Mouse (Mus musculus) adrenal gland, adult 2 months (tissue): ENCODE results near the gene B3gnt2. TPM values are rescaled to one million over a fixed set of nuclear protein-coding genes. Genes with fewer than 3 reads are reported as not detected.
A peak's percentile ranks its signal among the peaks of the same experiment; 100 is the strongest.

Source experiments
- DNase-seq: peaks from one replicate; pipeline ENCODE4 v3.0.0; 2021
- polyA plus RNA-seq: library from polyadenylated mRNA; depleted of rRNA; stranded (reverse); fragments of >200 nt; gene quantifications from 2 replicates; pipeline ENCODE4 v1.2.3, GENCODE M21; 2012; rRNA removed
- total RNA-seq, 2 experiments: library from RNA; stranded (reverse); gene quantifications; 2 replicates each; pipeline ENCODE4 v1.2.3; 2021

The B3gnt2 gene
- total and polyA plus RNA-seq, 3 experiments: 47.6 to 64.7 (median 54.5) TPM

DNA sequence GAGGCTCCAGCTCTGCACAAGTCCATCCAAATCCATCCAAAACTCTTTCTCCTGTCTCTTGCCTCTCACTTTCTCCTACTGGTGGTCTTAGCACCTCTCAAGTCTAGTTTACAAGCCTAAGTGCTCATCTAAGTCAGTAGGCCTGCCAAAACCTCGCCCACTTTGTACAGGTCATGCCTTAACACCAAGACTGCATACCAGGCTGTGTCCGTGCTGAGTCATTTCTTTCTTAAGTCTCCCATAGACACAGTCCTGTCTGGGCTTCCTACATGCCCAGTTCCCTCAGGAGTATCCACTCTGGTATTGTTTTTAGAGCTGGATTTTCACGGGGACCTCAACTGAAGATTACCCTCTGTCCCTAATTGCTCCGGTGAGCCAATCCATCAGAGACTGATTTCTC, 127.9 kb downstream of the B3gnt2 start:
- DNase-seq: no peak

DNA sequence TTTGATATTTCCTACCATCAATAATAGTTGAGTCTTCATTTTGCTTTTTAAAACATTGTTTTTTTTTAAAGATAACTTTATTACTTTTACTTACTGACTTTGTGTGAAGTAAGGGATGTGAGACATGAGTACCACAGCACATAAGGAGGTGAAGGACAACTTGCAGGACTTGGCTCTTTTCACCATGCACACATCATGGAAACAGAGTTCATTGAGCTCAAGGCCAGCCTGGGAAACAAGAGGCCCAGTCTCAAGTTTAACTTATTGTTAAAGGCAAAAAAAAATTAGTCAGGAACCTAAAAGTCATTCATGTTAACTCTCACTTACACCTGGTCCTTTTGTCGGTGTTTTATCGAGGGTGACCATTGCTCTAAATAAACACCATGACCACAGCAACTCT, 137.7 kb downstream of the B3gnt2 start:
- peak; percentile 45 for DNase-seq

DNA sequence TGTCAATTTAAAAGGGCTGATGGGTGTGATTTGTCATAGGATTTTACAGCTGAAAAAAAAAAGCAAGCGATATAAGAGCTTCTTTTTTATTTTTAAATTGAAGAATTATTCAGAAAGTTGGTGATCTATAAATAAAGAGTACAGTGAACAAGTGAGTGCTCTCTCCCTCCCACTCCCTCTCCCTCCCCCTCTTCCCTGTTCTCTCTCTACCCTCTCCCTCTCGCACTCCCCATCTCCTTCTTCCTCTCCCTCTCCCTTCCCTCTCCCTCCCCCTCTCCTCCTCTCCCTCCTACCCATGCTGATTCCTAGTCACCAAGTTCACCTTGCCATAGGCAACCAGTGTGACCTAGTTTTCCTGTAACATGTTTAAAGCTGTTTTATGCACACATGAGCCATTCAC, 140.7 kb downstream of the B3gnt2 start:
- DNase-seq: no peak

DNA sequence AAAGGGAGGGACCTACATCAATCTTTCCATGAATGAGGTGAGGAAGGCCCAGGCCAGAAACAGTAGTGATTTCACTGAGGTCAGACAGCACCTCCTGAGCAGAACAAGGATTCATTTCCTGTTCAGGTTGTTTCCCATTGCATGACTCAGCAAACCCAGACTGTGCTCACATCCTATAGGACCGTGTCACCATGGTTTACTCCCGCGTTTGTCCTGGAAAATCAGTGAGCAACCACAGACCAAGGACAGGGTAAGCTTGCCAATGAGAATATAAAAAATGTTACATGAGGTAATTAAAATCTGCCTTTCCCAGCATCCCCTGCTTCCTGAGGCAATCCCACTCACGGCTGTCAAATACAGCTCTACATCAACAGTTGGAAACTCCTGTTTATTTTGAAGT, 141.2 kb downstream of the B3gnt2 start:
- DNase-seq: peak; percentile 58

DNA sequence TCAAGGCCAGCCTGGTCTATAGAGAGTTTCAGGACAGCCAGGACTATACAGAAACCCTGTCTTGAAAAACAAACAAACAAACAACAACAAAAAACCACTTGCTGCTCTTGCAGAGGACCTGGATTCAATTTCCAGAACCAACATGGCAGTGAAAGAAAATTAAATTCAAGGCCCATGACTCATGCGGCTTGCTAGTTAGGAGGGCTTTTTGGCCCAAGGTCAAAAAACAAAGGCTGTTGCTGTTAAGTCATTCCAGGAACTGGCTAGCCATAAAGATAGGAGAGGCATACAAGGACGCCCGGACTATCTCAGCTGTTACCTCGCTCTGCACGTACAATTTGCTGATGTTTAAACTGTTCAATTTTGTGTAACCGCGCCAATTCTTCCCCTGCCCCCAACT, 142.7 kb downstream of the B3gnt2 start:
- peak; percentile 36 for DNase-seq

DNA sequence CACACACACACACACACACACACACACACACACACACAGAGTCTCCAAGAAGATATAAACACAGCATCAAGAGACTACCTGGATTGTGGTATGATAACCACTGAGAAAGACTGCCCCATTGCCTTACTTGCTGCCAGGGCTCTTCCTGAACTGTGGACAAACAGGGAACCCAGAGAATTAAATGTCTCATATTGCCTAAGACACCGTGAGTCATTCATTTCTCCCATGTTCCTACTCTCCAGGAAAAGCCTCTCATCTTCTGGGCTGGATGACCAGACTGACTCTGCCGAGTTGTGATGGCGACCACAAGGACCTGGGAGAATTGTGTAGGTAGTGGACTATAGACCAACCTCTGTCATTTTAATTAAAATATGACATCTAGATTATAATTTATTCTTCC, 149.4 kb downstream of the B3gnt2 start:
- DNase-seq: no peak

DNA sequence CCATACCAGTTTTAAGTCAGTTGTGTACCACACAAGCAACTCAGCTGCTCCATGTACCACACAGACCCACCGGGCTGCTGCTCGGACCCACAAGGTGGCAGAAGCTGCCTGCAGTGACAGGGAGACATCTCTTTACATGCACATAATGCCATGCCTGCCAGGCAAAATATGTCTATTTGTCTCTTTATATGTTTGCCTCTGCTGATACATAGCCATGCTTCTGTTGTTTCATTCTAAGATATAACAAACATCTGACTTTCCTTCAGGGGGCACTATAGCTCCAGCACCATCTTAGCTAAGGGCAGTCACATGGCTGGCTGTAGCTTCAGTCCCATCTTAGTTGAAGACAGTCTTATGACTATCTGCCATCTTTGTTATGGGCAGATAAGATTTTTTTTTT, 150.2 kb downstream of the B3gnt2 start:
- DNase-seq: peak; percentile 52

Other genes starting within 250 kb of the B3gnt2 start
- gene Zrsr1, start 111.0 kb upstream of the B3gnt2 start, total RNA-seq: 10 to 100 TPM; 34.5 to 38.0 TPM
- 8.9 and 9.6 TPM in 2 replicates for gene Zrsr1, start 111.0 kb upstream of the B3gnt2 start, polyA plus RNA-seq
- 10 to 100 TPM; 39.3 to 39.4 TPM for gene Gm28048, start 121.1 kb upstream of the B3gnt2 start, total RNA-seq
- not detected in 2 replicates for gene Gm28048, start 121.1 kb upstream of the B3gnt2 start, polyA plus RNA-seq
- 100 to 1,000 TPM in 1 of 2 experiments, 10 to 100 TPM in 1; 86.6 to 112 TPM for gene Commd1, start 121.4 kb upstream of the B3gnt2 start, total RNA-seq
- 3.9 and 4.2 TPM in 2 replicates for gene Commd1, start 121.4 kb upstream of the B3gnt2 start, polyA plus RNA-seq
- gene Cct4, start 129.6 kb upstream of the B3gnt2 start, total RNA-seq: 100 to 1,000 TPM; 155 to 210 TPM
- 353 and 361 TPM in 2 replicates for gene Cct4, start 129.6 kb upstream of the B3gnt2 start, polyA plus RNA-seq
- gene Fam161a, start 146.6 kb upstream of the B3gnt2 start, total RNA-seq: 10 to 100 TPM; 18.3 to 30.5 TPM
- 0.54 and 0.91 TPM in 2 replicates for gene Fam161a, start 146.6 kb upstream of the B3gnt2 start, polyA plus RNA-seq